Mouse (Mus musculus) heart, postnatal 0 days (tissue): ENCODE measurements at regions not wholly inside any gene's neighbourhood (a gene's known extent, or its start where the extent isn't known, plus 50 kb on each side); places are given as distances from the start of the nearest gene placed in this dataset.

Experiments
- ATAC-seq: fragments of 200-750 bp; cut with Nextera tagmentation; 2 replicates; pipeline ENCODE4 v1.8.0; 2017; ENCODE audit warnings: low read depth, moderate number of reproducible peaks, moderate library complexity; ENCODE audit not compliant: insufficient read depth
- DNase-seq: peaks from one replicate; pipeline ENCODE4 v3.0.0-alpha.2; 2016; ENCODE audit warnings: low spot score
- H3K27ac ChIP-seq: fragments of 300-500 bp; sonication (generic); 2 replicates; pipeline ENCODE4 v1.5.1; 2014; ENCODE audit warnings: low read depth, mild to moderate bottlenecking
- H3K27me3 ChIP-seq: fragments of 300-500 bp; sonication (generic); 2 replicates; pipeline ENCODE4 v1.6.1; 2014; ENCODE audit warnings: low read length, mixed read lengths; ENCODE audit not compliant: control insufficient read depth, insufficient read depth
- H3K36me3 ChIP-seq: fragments of 300-500 bp; sonication (generic); replicated peaks from 2 replicates; pipeline ENCODE4 v1.6.1; 2014; ENCODE audit warnings: low read length, mixed read lengths; ENCODE audit not compliant: control insufficient read depth, insufficient read depth
- H3K4me1 ChIP-seq: fragments of 300-500 bp; sonication (generic); 2 replicates; pipeline ENCODE4 v1.6.1; 2014; ENCODE audit warnings: antibody characterized with exemption; ENCODE audit not compliant: control insufficient read depth, insufficient read depth
- H3K4me2 ChIP-seq: fragments of 300-500 bp; sonication (generic); 2 replicates; pipeline ENCODE4 v1.6.1; 2014; ENCODE audit warnings: low read depth, mild to moderate bottlenecking, low read length, moderate library complexity
- H3K4me3 ChIP-seq: fragments of 300-500 bp; sonication (generic); 2 replicates; pipeline ENCODE4 v1.5.1; 2014; ENCODE audit warnings: low read depth, low read length
- H3K9ac ChIP-seq: fragments of 300-500 bp; sonication (generic); replicated peaks from 2 replicates; pipeline ENCODE4 v1.6.1; 2014; ENCODE audit warnings: low read depth, low read length, mixed read lengths
- H3K9me3 ChIP-seq: fragments of 300-500 bp; sonication (generic); replicated peaks from 2 replicates; pipeline ENCODE4 v1.6.1; 2016; ENCODE audit warnings: low read length; ENCODE audit not compliant: control insufficient read depth
- CTCF ChIP-seq: IDR thresholded peaks from 2 replicates; pipeline ENCODE4 v1.5.1; 2016; ENCODE audit warnings: antibody characterized with exemption, control low read depth, low read depth
- EP300 ChIP-seq: IDR thresholded peaks from 2 replicates; pipeline ENCODE4 v1.6.1; 2016; ENCODE audit warnings: antibody characterized with exemption, low read depth
- WGBS: fragments of 180-500 bp; shearing (Covaris S2); extraction: QIAGEN DNeasy Blood & Tissue Kit; methylation state at CpG from one replicate; pipeline ENCODE4 v1.1.7; 2014; 5-methylcytosine and 5-hydroxymethylcytosine counted together

GRCm38 (mm10) chr13:90371415-90372150, 282.2 kb upstream of the Xrcc4 start:
- no peak overlapping the region for H3K4me3 ChIP-seq
- no peaks in the 10 kb centered on the region for H3K27me3 ChIP-seq
- H3K27ac ChIP-seq: no peak overlapping the region
- ATAC-seq (no peak), DNase-seq (no peak)
- TF ChIP-seq CTCF: no peak
- TF ChIP-seq EP300: no peak
- peaks cover 9% of the 10 kb centered on the region; the same call in 1 of the 2 replicates for H3K9me3 ChIP-seq
- H3K4me1 ChIP-seq: no peaks in the 10 kb centered on the region
- H3K36me3 ChIP-seq: no peaks in the 10 kb centered on the region
- no peak overlapping the region for H3K4me2 ChIP-seq
- WGBS: 80% methylated on average over 4 of the region's 4 CpGs
- no peak overlapping the region for H3K9ac ChIP-seq

- no peaks in the 10 kb centered on the region for H3K27me3 ChIP-seq
- no peak overlapping the region for H3K27ac ChIP-seq
- no peak overlapping the region for H3K4me2 ChIP-seq
- H3K9ac ChIP-seq: no peak overlapping the region
- H3K4me1 ChIP-seq: no peaks in the 10 kb centered on the region
- ATAC-seq (no peak), DNase-seq (no peak)
- peaks cover 9% of the 10 kb centered on the region; the same call in 1 of the 2 replicates for H3K9me3 ChIP-seq
- H3K36me3 ChIP-seq: no peaks in the 10 kb centered on the region
- no peak overlapping the region for H3K4me3 ChIP-seq
- 68% methylated on average over 3 of the region's 3 CpGs for WGBS
- TF ChIP-seq CTCF (no peak), EP300 (no peak)
Measured at GRCm38 (mm10) chr13:90370746-90371414, 281.5 kb upstream of the Xrcc4 start.

DNA sequence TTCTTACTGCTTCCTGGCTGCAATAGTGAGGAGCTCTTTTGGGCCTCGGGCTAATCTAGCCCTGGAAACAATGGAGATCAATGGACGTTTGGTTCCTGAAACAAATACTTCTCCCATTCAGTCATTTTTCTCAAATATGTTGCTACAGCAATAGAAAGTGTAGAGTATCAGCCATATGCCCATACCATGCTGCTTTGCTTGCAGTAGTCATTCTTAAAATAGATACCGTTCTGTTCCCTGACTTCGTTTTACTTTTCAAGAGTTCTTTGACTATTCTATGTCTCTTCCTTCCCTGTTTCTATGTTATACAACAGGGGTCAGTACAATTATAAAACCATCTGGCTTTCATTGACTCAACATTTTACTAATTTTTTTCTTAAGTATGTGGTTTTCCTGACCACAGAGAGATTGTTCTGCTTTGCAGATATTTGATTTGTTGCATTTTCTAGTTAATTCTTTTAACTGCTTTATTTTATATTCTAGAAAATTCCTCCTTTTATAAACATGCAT, 275.2 kb upstream of the Xrcc4 start:
- Histone ChIP-seq H3K4me3 (no peak overlapping the region), H3K27me3 (no peaks in the 10 kb centered on the region), H3K4me1 (0 out of 2 replicates have a peak, but pooled peaks cover 8% of the 10 kb centered on the region), H3K9ac (no peak overlapping the region), H3K4me2 (no peak overlapping the region), H3K27ac (no peak overlapping the region), H3K36me3 (no peaks in the 10 kb centered on the region), H3K9me3 (peaks cover 9% of the 10 kb centered on the region; the same call in 1 of the 2 replicates)
- ATAC-seq (no peak), DNase-seq (no peak)
- TF ChIP-seq CTCF: no peak
- no peak for TF ChIP-seq EP300
- WGBS: 63% methylated on average over 4 of the region's 4 CpGs

- H3K9ac ChIP-seq: no peak overlapping the region
- DNase-seq: peak; percentile 77
Measured at GRCm38 (mm10) chr13:90359861-90360601, 270.6 kb upstream of the Xrcc4 start.

GRCm38 (mm10) chr13:90358149-90358548, 268.7 kb upstream of the Xrcc4 start:
- H3K9me3 ChIP-seq: no peaks in the 10 kb centered on the region
- 0 out of 2 replicates have a peak, but pooled peaks cover 11% of the 10 kb centered on the region for H3K4me1 ChIP-seq
- no peak overlapping the region for H3K4me2 ChIP-seq
- no peak overlapping the region for H3K4me3 ChIP-seq
- no peak for TF ChIP-seq EP300
- TF ChIP-seq CTCF: no peak
- no peak overlapping the region for H3K9ac ChIP-seq
- no peaks in the 10 kb centered on the region for H3K27me3 ChIP-seq
- no peak for DNase-seq
- no peaks in the 10 kb centered on the region for H3K36me3 ChIP-seq
- no peak for ATAC-seq
- 83% methylated on average over 1 of the region's 1 CpGs for WGBS
- no peak overlapping the region for H3K27ac ChIP-seq

More at GRCm38 (mm10) chr13:90359861-90360601, 270.6 kb upstream of the Xrcc4 start:
- peak overlapping the region; percentile 70 for H3K27ac ChIP-seq
- 0 out of 2 replicates have a peak, but pooled peaks have one; percentile 33 for TF ChIP-seq EP300
- TF ChIP-seq CTCF: no peak
- no peak overlapping the region for H3K4me3 ChIP-seq
- H3K4me2 ChIP-seq: peak overlapping the region; percentile 32
- 0 out of 2 replicates have a peak, but pooled peaks cover 11% of the 10 kb centered on the region for H3K4me1 ChIP-seq
- H3K27me3 ChIP-seq: no peaks in the 10 kb centered on the region
- WGBS: 17% methylated on average over 10 of the region's 10 CpGs
- peak; percentile 90 for ATAC-seq
- no peaks in the 10 kb centered on the region for H3K36me3 ChIP-seq
- H3K9me3 ChIP-seq: no peaks in the 10 kb centered on the region
